Mouse (Mus musculus): ENCODE results near the gene Olfr99. TPM values are rescaled to one million over a fixed set of nuclear protein-coding genes. Genes with fewer than 3 reads are reported as not detected.
"Not testable (repeated sequence)": the region's sequence is repeated elsewhere in the genome, so short reads cannot be mapped to it uniquely, and the experiment has no call there.

Gene Olfr99
- polyA plus RNA-seq, 1 experiment from 2014 or later: 0.25 TPM

- Histone ChIP-seq H3K27me3 (replicated peaks; ENCODE audit: control insufficient read depth, insufficient read depth, low read length) (no peaks in the 10 kb centered on the region), H3K9ac (ENCODE audit: low read depth, low read length) (peak within 1 kb of the TSS; percentile 38), H3K36me3 (ENCODE audit: control insufficient read depth, insufficient read depth, low read length) (no peaks in the 10 kb centered on the region), H3K4me2 (ENCODE audit: low read depth, low read length) (peak within 1 kb of the TSS; percentile 92), H3K4me3 (ENCODE audit: low read depth, low read length) (peak within 1 kb of the TSS; percentile 53), H3K27ac (replicated peaks; ENCODE audit: low read depth, low read length) (no peak within 1 kb of the TSS), H3K4me1 (ENCODE audit: control insufficient read depth, insufficient read depth, low read length) (no peaks in the 10 kb centered on the region), H3K9me3 (ENCODE audit: control insufficient read depth, low read length) (no peaks in the 10 kb centered on the region)
- 3% methylated on average over 26 of the region's 26 CpGs for WGBS
- ATAC-seq (ENCODE audit: low read depth) (peak; percentile 96), DNase-seq (ENCODE audit: low spot score) (peak; percentile 84)
These were observed 13.1 kb downstream of the Olfr99 start, which contains the start of gene H2-M3 for GRCm38 (mm10) chr17:37270058-37270701. Gene H2-M3, plus strand, starts transcription at chr17:37270220.

DNA sequence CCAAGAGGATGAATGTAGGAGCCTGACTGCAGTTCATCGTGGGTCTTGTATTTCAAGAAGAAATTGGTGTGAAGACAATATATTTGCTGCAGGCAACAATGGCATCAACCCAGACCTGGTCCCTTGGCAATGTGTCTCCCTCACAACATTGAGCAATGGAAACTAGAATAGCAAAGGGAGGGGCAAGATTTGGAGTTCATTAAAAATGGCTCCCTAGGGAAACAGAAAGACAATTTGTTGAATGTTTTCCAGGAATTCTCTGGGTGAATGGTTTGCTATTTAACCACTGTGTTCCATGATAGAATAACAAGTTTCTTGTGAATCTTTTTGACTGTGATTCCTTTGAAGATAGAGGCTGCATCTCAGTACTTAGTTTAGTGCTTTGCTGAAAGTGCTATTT lies 19.6 kb downstream of the Olfr99 start, which contains the start of gene Olfr98:
Olfr98 (minus strand) TSS at position 124 of the 400 bp plus-strand sequence.
- WGBS: 71% methylated on average over 1 of the region's 1 CpGs
- no peak within 1 kb of the TSS for H3K4me3 ChIP-seq (ENCODE audit: low read depth, low read length)
- H3K27me3 ChIP-seq (replicated peaks; ENCODE audit: control insufficient read depth, insufficient read depth, low read length): no peaks in the 10 kb centered on the region
- no peak within 1 kb of the TSS for H3K4me2 ChIP-seq (ENCODE audit: low read depth, low read length)
- H3K9ac ChIP-seq (ENCODE audit: low read depth, low read length): no peak within 1 kb of the TSS
- no peaks in the 10 kb centered on the region for H3K9me3 ChIP-seq (ENCODE audit: control insufficient read depth, low read length)
- no peaks in the 10 kb centered on the region for H3K36me3 ChIP-seq (ENCODE audit: control insufficient read depth, insufficient read depth, low read length)
- ATAC-seq (ENCODE audit: low read depth) (no peak), DNase-seq (ENCODE audit: low spot score) (no peak)
- H3K4me1 ChIP-seq (ENCODE audit: control insufficient read depth, insufficient read depth, low read length): no peaks in the 10 kb centered on the region
- H3K27ac ChIP-seq (replicated peaks; ENCODE audit: low read depth, low read length): no peak within 1 kb of the TSS

DNA sequence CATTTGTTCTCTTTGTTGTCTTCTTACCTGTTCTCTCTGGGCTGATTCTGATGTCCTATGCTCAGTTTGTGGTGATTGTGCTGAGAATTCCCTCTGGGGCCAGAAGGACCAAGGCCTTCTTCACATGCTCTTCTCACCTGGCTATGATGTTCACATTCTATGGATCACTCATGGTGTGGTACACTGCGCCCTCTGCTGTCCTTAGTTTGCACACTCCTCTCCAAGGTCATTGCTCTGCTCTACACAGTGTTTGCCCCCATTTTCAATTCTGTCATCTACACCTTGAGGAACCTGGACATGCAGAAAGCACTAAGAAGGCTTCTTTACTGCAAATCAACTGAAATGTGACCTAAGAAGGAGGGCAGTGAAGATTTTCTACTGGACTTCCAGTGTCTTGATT lies 32.7 kb downstream of the Olfr99 start:
- DNase-seq (ENCODE audit: low spot score): no peak
- WGBS: 20% methylated on average over 1 of the region's 1 CpGs
- no peak for ATAC-seq (ENCODE audit: low read depth)

DNA sequence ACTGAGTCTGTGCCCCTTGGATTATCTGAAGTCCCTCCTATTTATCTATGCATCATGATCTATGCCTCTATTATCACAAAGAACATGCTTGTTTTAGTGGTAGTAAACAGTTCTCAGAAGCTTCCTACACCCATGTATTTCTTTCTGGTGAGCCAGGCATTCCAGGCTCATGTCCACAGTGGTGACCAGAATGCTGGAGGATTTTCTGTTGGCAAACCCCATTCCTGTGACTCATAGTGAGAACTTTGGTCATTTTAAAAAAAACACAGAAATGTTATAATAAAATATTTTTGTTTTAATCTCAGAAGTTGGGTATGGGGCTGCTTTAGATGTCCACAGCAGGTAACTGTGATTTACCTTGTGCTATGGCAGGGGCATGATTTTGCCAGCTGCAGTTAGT lies 33.8 kb downstream of the Olfr99 start:
- no peaks in the 10 kb centered on the region for H3K27me3 ChIP-seq (replicated peaks; ENCODE audit: control insufficient read depth, insufficient read depth, low read length)
- H3K9ac ChIP-seq (ENCODE audit: low read depth, low read length): no peak overlapping the region
- H3K9me3 ChIP-seq (ENCODE audit: control insufficient read depth, low read length): no peaks in the 10 kb centered on the region
- H3K4me1 ChIP-seq (ENCODE audit: control insufficient read depth, insufficient read depth, low read length): no peaks in the 10 kb centered on the region
- H3K36me3 ChIP-seq (ENCODE audit: control insufficient read depth, insufficient read depth, low read length): no peaks in the 10 kb centered on the region
- H3K4me3 ChIP-seq (ENCODE audit: low read depth, low read length): no peak overlapping the region
- ATAC-seq (ENCODE audit: low read depth) (no peak), DNase-seq (ENCODE audit: low spot score) (no peak)
- H3K4me2 ChIP-seq (ENCODE audit: low read depth, low read length): no peak overlapping the region
- no peak overlapping the region for H3K27ac ChIP-seq (replicated peaks; ENCODE audit: low read depth, low read length)

More for the DNA sequence above, 32.7 kb downstream of the Olfr99 start:
- no peaks in the 10 kb centered on the region for H3K36me3 ChIP-seq (ENCODE audit: control insufficient read depth, insufficient read depth, low read length)
- no peak overlapping the region for H3K9ac ChIP-seq (ENCODE audit: low read depth, low read length)
- H3K27me3 ChIP-seq (replicated peaks; ENCODE audit: control insufficient read depth, insufficient read depth, low read length): no peaks in the 10 kb centered on the region
- H3K27ac ChIP-seq (replicated peaks; ENCODE audit: low read depth, low read length): no peak overlapping the region
- no peaks in the 10 kb centered on the region for H3K9me3 ChIP-seq (ENCODE audit: control insufficient read depth, low read length)
- no peaks in the 10 kb centered on the region for H3K4me1 ChIP-seq (ENCODE audit: control insufficient read depth, insufficient read depth, low read length)
- H3K4me3 ChIP-seq (ENCODE audit: low read depth, low read length): no peak overlapping the region
- no peak overlapping the region for H3K4me2 ChIP-seq (ENCODE audit: low read depth, low read length)

- 32% methylated on average over 5 of the region's 5 CpGs for WGBS
- Histone ChIP-seq H3K9ac (ENCODE audit: low read depth, low read length) (no peak overlapping the region), H3K36me3 (ENCODE audit: control insufficient read depth, insufficient read depth, low read length) (no peaks in the 10 kb centered on the region), H3K4me3 (ENCODE audit: low read depth, low read length) (no peak overlapping the region), H3K4me2 (ENCODE audit: low read depth, low read length) (no peak overlapping the region), H3K9me3 (ENCODE audit: control insufficient read depth, low read length) (no peaks in the 10 kb centered on the region), H3K27me3 (replicated peaks; ENCODE audit: control insufficient read depth, insufficient read depth, low read length) (no peaks in the 10 kb centered on the region), H3K27ac (replicated peaks; ENCODE audit: low read depth, low read length) (no peak overlapping the region), H3K4me1 (ENCODE audit: control insufficient read depth, insufficient read depth, low read length) (no peaks in the 10 kb centered on the region)
- 0 out of 2 replicates have a peak, but pooled peaks have one; percentile 41 for ATAC-seq (ENCODE audit: low read depth)
- peak; percentile 4 for DNase-seq (ENCODE audit: low spot score)
These were observed 36.5 kb downstream of the Olfr99 start for GRCm38 (mm10) chr17:37246715-37247114.

GRCm38 (mm10) chr17:37242198-37242597 lies 41.1 kb downstream of the Olfr99 start:
- DNase-seq (ENCODE audit: low spot score) (no peak), ATAC-seq (ENCODE audit: low read depth) (no peak)
- Histone ChIP-seq H3K36me3 (ENCODE audit: control insufficient read depth, insufficient read depth, low read length) (no peaks in the 10 kb centered on the region), H3K9ac (ENCODE audit: low read depth, low read length) (no peak overlapping the region), H3K4me2 (ENCODE audit: low read depth, low read length) (no peak overlapping the region), H3K27ac (replicated peaks; ENCODE audit: low read depth, low read length) (no peak overlapping the region), H3K27me3 (replicated peaks; ENCODE audit: control insufficient read depth, insufficient read depth, low read length) (no peaks in the 10 kb centered on the region), H3K9me3 (ENCODE audit: control insufficient read depth, low read length) (no peaks in the 10 kb centered on the region), H3K4me1 (ENCODE audit: control insufficient read depth, insufficient read depth, low read length) (no peaks in the 10 kb centered on the region), H3K4me3 (ENCODE audit: low read depth, low read length) (no peak overlapping the region)
- 56% methylated on average over 3 of the region's 3 CpGs for WGBS

- H3K36me3 ChIP-seq (ENCODE audit: control insufficient read depth, insufficient read depth, low read length); ATAC-seq (ENCODE audit: low read depth); H3K4me2 ChIP-seq (ENCODE audit: low read depth, low read length); H3K27ac ChIP-seq (replicated peaks; ENCODE audit: low read depth, low read length); H3K4me3 ChIP-seq (ENCODE audit: low read depth, low read length); H3K9ac ChIP-seq (ENCODE audit: low read depth, low read length); DNase-seq (ENCODE audit: low spot score); H3K27me3 ChIP-seq (replicated peaks; ENCODE audit: control insufficient read depth, insufficient read depth, low read length); H3K4me1 ChIP-seq (ENCODE audit: control insufficient read depth, insufficient read depth, low read length); H3K9me3 ChIP-seq (ENCODE audit: control insufficient read depth, low read length): not testable (repeated sequence)
- 90% methylated on average over 2 of the region's 2 CpGs for WGBS
These were observed 46.0 kb downstream of the Olfr99 start, which contains the start of gene Olfr97 for GRCm38 (mm10) chr17:37237230-37237629. Gene Olfr97, minus strand, starts transcription at chr17:37237330.
